Mouse (Mus musculus): Measurements from ENCODE around the gene Lrrn4cl.
A peak's percentile ranks its signal among the peaks of the same experiment; 100 is the strongest.

Lrrn4cl gene

DNA sequence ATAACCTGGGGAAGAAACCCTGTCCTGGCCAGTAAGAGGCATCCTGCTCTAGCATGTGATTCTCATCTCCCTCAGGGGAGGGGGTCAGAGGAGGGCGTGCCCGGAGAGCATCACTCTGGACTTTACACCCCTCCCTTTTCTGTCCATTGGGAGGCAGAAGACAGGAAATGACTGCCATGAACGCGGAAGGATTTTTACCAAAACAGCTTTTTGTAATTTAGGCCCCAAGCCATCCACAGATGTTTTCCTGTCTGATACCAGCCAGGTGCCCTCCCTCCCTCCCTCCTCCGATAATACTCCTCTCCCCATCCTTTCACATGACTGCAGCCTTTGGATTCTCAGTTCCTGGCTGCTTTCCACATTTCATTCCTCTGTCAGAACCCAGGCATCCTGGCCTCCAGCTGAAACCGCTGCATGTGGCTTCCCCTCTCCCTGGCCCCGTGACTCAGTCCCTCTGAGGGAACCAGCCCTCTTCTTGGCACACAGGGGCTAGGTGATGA lies at the start of gene Lrrn4cl:
Lrrn4cl (plus strand) TSS at position 367 of the 500 bp plus-strand sequence.
- no peak for TF ChIP-seq GATA4 (IDR thresholded peaks at IDR 0.05; ENCODE audit: insufficient replicate concordance, low read length)

- peak; percentile 48; the same call in 1 of the 2 replicates for TF ChIP-seq GATA4 (IDR thresholded peaks at IDR 0.05; ENCODE audit: insufficient replicate concordance, low read length)
These were observed 48.3 kb upstream of the Lrrn4cl start, which contains the start of gene Zbtb3 for GRCm38 (mm10) chr19:8802130-8802821. Gene Zbtb3 (plus strand): TSS chr19:8802555.

- TF ChIP-seq GATA4 (IDR thresholded peaks at IDR 0.05; ENCODE audit: insufficient replicate concordance, low read length), result no peak
These were observed 47.3 kb upstream of the Lrrn4cl start for GRCm38 (mm10) chr19:8803204-8803780.

DNA sequence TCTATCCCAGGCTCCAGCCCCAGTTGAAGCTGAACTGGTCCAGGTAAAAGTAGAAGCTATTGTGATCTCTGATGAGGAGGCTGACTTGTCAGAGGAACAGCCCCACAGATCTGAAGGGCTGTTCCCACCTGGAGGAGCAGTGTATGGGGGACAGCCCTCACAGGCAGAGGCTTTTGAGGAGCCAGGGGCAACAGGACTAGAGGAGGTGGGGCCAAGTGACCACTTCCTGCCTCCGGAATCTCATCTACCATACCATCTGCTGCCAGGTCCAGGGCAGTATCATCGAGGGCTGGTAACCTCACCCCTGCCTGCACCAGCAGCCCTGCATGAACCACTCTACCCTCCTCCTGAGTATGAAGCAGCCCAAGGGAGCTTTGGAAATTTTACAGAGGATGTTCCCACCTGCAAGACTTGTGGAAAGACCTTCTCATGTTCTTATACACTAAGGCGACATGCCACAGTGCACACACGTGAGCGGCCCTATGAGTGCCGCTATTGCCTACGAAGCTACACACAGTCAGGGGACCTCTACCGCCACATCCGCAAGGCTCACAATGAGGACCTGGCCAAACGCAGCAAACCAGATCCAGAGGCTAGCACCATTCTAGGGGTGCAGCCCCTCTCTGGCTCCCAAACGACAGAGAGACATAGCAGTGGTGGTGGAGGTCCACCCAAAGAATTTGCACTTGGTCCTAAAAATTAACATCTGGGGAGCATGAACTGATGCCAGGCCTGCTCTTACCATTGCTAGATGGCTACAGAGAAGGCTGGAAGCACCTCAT lies 46.5 kb upstream of the Lrrn4cl start:
- no peak for TF ChIP-seq GATA4 (IDR thresholded peaks at IDR 0.05; ENCODE audit: insufficient replicate concordance, low read length)

GRCm38 (mm10) chr19:8806810-8807209 lies 43.8 kb upstream of the Lrrn4cl start:
- no peak for TF ChIP-seq GATA4 (IDR thresholded peaks at IDR 0.05; ENCODE audit: insufficient replicate concordance, low read length)

GRCm38 (mm10) chr19:8815812-8816211 lies 34.8 kb upstream of the Lrrn4cl start:
- no peak for TF ChIP-seq GATA4 (IDR thresholded peaks at IDR 0.05; ENCODE audit: insufficient replicate concordance, low read length)

DNA sequence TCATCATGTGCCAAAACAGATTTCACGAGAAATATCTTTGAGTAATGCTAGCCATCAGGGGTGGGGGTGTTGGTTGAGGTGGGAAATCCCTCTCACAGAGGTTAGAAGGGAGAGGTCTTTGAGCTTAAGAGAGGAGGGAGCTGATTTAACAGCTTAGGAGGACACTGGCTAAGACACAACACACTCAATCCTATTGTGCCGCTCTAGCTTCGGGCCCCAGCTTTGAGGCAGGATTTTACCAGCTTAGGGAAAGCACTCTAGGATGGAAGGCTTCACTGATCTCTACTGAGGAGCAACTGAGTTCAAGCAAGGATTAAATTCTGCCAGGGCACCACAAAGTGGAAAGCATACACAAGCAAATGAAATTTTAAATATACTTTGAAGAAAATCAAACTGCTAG lies 33.6 kb upstream of the Lrrn4cl start:
- no peak for TF ChIP-seq GATA4 (IDR thresholded peaks at IDR 0.05; ENCODE audit: insufficient replicate concordance, low read length)

- no peak for TF ChIP-seq GATA4 (IDR thresholded peaks at IDR 0.05; ENCODE audit: insufficient replicate concordance, low read length)
These were observed 32.2 kb upstream of the Lrrn4cl start for GRCm38 (mm10) chr19:8818301-8818798.

- no peak for TF ChIP-seq GATA4 (IDR thresholded peaks at IDR 0.05; ENCODE audit: insufficient replicate concordance, low read length)
These were observed 31.6 kb upstream of the Lrrn4cl start, which contains the start of gene Ttc9c for GRCm38 (mm10) chr19:8818801-8819595. Gene Ttc9c (minus strand): TSS chr19:8819333.

GRCm38 (mm10) chr19:8819596-8820423 lies 30.8 kb upstream of the Lrrn4cl start, which contains the start of gene Hnrnpul2:
Gene Hnrnpul2 (plus strand): TSS chr19:8820010.
- no peak; the same call in 1 of the 2 replicates for TF ChIP-seq GATA4 (IDR thresholded peaks at IDR 0.05; ENCODE audit: insufficient replicate concordance, low read length)

DNA sequence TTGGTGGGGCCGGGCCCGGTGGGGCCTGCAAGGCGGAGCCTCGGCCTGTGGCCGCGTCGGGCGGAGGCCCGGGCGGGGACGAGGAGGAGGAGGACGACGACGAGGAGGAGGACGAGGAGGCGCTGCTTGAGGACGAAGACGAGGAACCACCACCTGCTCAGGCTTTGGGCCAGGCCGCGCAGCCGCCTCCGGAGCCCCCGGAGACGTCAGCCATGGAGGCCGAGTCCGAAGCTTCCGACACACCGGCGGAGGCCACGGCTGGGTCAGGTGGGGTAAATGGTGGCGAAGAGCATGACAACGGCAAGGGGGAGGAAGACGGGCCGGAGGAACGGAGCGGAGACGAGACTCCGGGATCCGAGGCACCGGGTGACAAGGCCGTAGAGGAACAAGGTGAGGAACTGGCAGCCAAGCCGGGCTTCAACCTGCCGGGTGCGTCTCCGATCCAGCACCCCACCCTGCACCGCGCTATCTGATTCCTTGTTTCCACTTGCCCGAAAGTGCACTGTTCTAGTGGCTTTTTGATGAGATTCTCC lies 30.1 kb upstream of the Lrrn4cl start:
- TF ChIP-seq GATA4 (IDR thresholded peaks at IDR 0.05; ENCODE audit: insufficient replicate concordance, low read length), result no peak

- TF ChIP-seq GATA4 (IDR thresholded peaks at IDR 0.05; ENCODE audit: insufficient replicate concordance, low read length), result no peak
These were observed 29.4 kb upstream of the Lrrn4cl start for GRCm38 (mm10) chr19:8821146-8821545.

- TF ChIP-seq GATA4 (IDR thresholded peaks at IDR 0.05; ENCODE audit: insufficient replicate concordance, low read length), result no peak
These were observed 27.9 kb upstream of the Lrrn4cl start for GRCm38 (mm10) chr19:8822696-8823095.

Data from liver, adult (tissue).